Mouse (Mus musculus): Measurements from ENCODE around the gene 2810006K23Rik. TPM values are rescaled to one million over a fixed set of nuclear protein-coding genes. Genes with fewer than 3 reads are reported as not detected.

2810006K23Rik gene
- total RNA-seq (2014; rRNA removed) (8.1 and 12.0 TPM in 2 replicates), polyA plus RNA-seq (2015; fragmentation: Nextera tagmentation; extraction: Ambion mirVana) (9.7 and 11.3 TPM in 2 replicates)

- ATAC-seq: peak; percentile 99
- WGBS: under 1% methylated on average over 69 of the region's 72 CpGs
- H3K27ac ChIP-seq: peak within 1 kb of the TSS; percentile 98
- peak within 1 kb of the TSS; percentile 76 for H3K9ac ChIP-seq (replicated peaks; ENCODE audit: low read length)
- peak; percentile 100 for DNase-seq (ENCODE audit: low spot score)
- H3K4me1 ChIP-seq (ENCODE audit: insufficient read depth, low read length): 0 out of 2 replicates have a peak, but pooled peaks cover 4% of the 10 kb centered on the region
- H3K27me3 ChIP-seq (ENCODE audit: insufficient read depth, low read length): no peaks in the 10 kb centered on the region
- no peaks in the 10 kb centered on the region for H3K9me3 ChIP-seq (ENCODE audit: low read length)
- H3K4me3 ChIP-seq (ENCODE audit: low read length): peak within 1 kb of the TSS; percentile 73
- peak; percentile 9; the same call in 1 of the 2 replicates for TF ChIP-seq CTCF (IDR thresholded peaks at IDR 0.05; ENCODE audit: low read depth)
- H3K4me2 ChIP-seq (ENCODE audit: low read depth, low read length): peak within 1 kb of the TSS; percentile 77
- no peaks in the 10 kb centered on the region for H3K36me3 ChIP-seq (ENCODE audit: insufficient read depth, low read length)
Measured at GRCm38 (mm10) chr5:124327510-124328364, at the start of gene 2810006K23Rik, which contains the start of gene Mphosph9. Gene 2810006K23Rik (plus strand): TSS chr5:124328089. Gene Mphosph9 (minus strand): TSS chr5:124327972.

- Histone ChIP-seq H3K4me2 (ENCODE audit: low read depth, low read length) (no peak overlapping the region), H3K9ac (replicated peaks; ENCODE audit: low read length) (no peak overlapping the region), H3K4me3 (ENCODE audit: low read length) (no peak overlapping the region), H3K27me3 (ENCODE audit: insufficient read depth, low read length) (no peaks in the 10 kb centered on the region), H3K36me3 (ENCODE audit: insufficient read depth, low read length) (peaks cover 39% of the 10 kb centered on the region), H3K27ac (no peak overlapping the region), H3K9me3 (ENCODE audit: low read length) (no peaks in the 10 kb centered on the region), H3K4me1 (ENCODE audit: insufficient read depth, low read length) (no peaks in the 10 kb centered on the region)
- DNase-seq (ENCODE audit: low spot score): no peak
- no peak for TF ChIP-seq CTCF (IDR thresholded peaks at IDR 0.05; ENCODE audit: low read depth)
- ATAC-seq: no peak
- 92% methylated on average over 2 of the region's 2 CpGs for WGBS
Measured at GRCm38 (mm10) chr5:124282854-124283253, 45.0 kb upstream of the 2810006K23Rik start.

GRCm38 (mm10) chr5:124284330-124284729 is 43.6 kb upstream of the 2810006K23Rik start:
- 76% methylated on average over 3 of the region's 3 CpGs for WGBS
- ATAC-seq (no peak), DNase-seq (ENCODE audit: low spot score) (peak; percentile 44)
- Histone ChIP-seq H3K27me3 (ENCODE audit: insufficient read depth, low read length) (no peaks in the 10 kb centered on the region), H3K4me1 (ENCODE audit: insufficient read depth, low read length) (no peaks in the 10 kb centered on the region), H3K27ac (no peak overlapping the region), H3K4me3 (ENCODE audit: low read length) (no peak overlapping the region), H3K4me2 (ENCODE audit: low read depth, low read length) (no peak overlapping the region), H3K9me3 (ENCODE audit: low read length) (no peaks in the 10 kb centered on the region), H3K9ac (replicated peaks; ENCODE audit: low read length) (no peak overlapping the region), H3K36me3 (ENCODE audit: insufficient read depth, low read length) (peaks cover 45% of the 10 kb centered on the region)
- TF ChIP-seq CTCF (IDR thresholded peaks at IDR 0.05; ENCODE audit: low read depth): peak; percentile 50

- Histone ChIP-seq H3K27ac (no peak overlapping the region), H3K4me3 (ENCODE audit: low read length) (no peak overlapping the region), H3K27me3 (ENCODE audit: insufficient read depth, low read length) (no peaks in the 10 kb centered on the region), H3K9ac (replicated peaks; ENCODE audit: low read length) (no peak overlapping the region), H3K4me2 (ENCODE audit: low read depth, low read length) (no peak overlapping the region), H3K36me3 (ENCODE audit: insufficient read depth, low read length) (peaks cover 55% of the 10 kb centered on the region), H3K4me1 (ENCODE audit: insufficient read depth, low read length) (no peaks in the 10 kb centered on the region), H3K9me3 (ENCODE audit: low read length) (no peaks in the 10 kb centered on the region)
- TF ChIP-seq CTCF (IDR thresholded peaks at IDR 0.05; ENCODE audit: low read depth): peak; percentile 32; the same call in 1 of the 2 replicates
- WGBS: 99% methylated on average over 6 of the region's 6 CpGs
- DNase-seq (ENCODE audit: low spot score) (no peak), ATAC-seq (no peak)
Measured at GRCm38 (mm10) chr5:124287616-124288247, 40.2 kb upstream of the 2810006K23Rik start.

DNA sequence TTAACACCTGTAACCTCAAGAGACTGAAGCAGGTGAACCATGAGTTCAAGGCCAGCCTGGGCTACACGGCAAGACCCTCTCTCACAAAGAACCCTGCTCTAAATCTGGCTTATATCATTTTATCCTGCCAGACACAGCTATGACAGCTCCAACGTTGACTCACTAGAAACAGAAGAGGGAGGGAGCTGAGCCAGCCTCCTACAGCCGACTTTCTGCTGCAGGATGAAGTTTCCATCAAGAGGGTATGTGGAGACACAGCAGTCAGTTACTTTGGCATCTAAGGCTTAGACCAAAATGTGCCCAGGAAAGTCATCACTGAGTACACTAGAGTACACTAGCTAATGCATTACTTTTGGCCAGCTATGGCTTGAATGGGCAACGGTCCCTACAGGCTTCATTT is 37.7 kb upstream of the 2810006K23Rik start:
- DNase-seq (ENCODE audit: low spot score): no peak
- no peak overlapping the region for H3K4me2 ChIP-seq (ENCODE audit: low read depth, low read length)
- no peaks in the 10 kb centered on the region for H3K4me1 ChIP-seq (ENCODE audit: insufficient read depth, low read length)
- no peak overlapping the region for H3K27ac ChIP-seq
- no peaks in the 10 kb centered on the region for H3K27me3 ChIP-seq (ENCODE audit: insufficient read depth, low read length)
- no peaks in the 10 kb centered on the region for H3K9me3 ChIP-seq (ENCODE audit: low read length)
- TF ChIP-seq CTCF (IDR thresholded peaks at IDR 0.05; ENCODE audit: low read depth): no peak
- 93% methylated on average over 4 of the region's 4 CpGs for WGBS
- ATAC-seq: no peak
- H3K4me3 ChIP-seq (ENCODE audit: low read length): no peak overlapping the region
- H3K36me3 ChIP-seq (ENCODE audit: insufficient read depth, low read length): peaks cover 57% of the 10 kb centered on the region
- no peak overlapping the region for H3K9ac ChIP-seq (replicated peaks; ENCODE audit: low read length)

DNA sequence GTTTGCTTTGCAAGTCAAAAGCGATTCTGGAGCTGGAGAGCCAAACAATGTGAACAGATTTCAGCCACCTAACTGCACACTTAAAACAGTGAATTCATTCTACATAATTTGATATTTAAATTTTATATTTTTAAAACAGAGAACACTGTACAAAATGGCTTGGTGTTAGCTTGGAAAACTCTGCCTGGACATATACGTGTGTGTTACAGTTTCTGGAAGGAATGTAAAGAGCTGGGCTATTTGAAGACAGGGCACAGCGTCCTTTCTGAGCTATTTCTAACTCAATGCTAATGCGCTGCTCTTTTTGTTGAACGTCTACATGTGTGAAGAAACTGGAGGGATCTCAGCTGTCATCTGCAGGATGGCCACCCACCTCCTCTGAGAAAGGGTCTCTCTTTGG is 33.9 kb upstream of the 2810006K23Rik start:
- Histone ChIP-seq H3K9me3 (ENCODE audit: low read length) (no peaks in the 10 kb centered on the region), H3K4me2 (ENCODE audit: low read depth, low read length) (no peak overlapping the region), H3K4me1 (ENCODE audit: insufficient read depth, low read length) (no peaks in the 10 kb centered on the region), H3K27me3 (ENCODE audit: insufficient read depth, low read length) (no peaks in the 10 kb centered on the region), H3K9ac (replicated peaks; ENCODE audit: low read length) (no peak overlapping the region), H3K36me3 (ENCODE audit: insufficient read depth, low read length) (peaks cover 63% of the 10 kb centered on the region), H3K4me3 (ENCODE audit: low read length) (no peak overlapping the region), H3K27ac (no peak overlapping the region)
- no peak for DNase-seq (ENCODE audit: low spot score)
- TF ChIP-seq CTCF (IDR thresholded peaks at IDR 0.05; ENCODE audit: low read depth): no peak
- ATAC-seq: no peak
- 94% methylated on average over 5 of the region's 5 CpGs for WGBS

Measured in hindbrain, postnatal 0 days (tissue).